Mouse (Mus musculus) forebrain, embryonic 10.5 days (tissue): ENCODE measurements at regions not wholly inside any gene's neighbourhood (a gene's known extent, or its start where the extent isn't known, plus 50 kb on each side); places are given as distances from the start of the nearest gene placed in this dataset.

ENCODE experiments used
- DNase-seq: peaks from one replicate; pipeline ENCODE4 v3.0.0-alpha.2; 2017; ENCODE audit warnings: low spot score; ENCODE audit errors: extremely low spot score
- H3K27ac ChIP-seq: fragments of 300-500 bp; sonication (generic); 2 replicates; pipeline ENCODE4 v1.5.1; 2016; ENCODE audit warnings: mild to moderate bottlenecking
- H3K27me3 ChIP-seq: fragments of 300-500 bp; sonication (generic); 2 replicates; pipeline ENCODE4 v1.6.1; 2016; ENCODE audit warnings: mild to moderate bottlenecking; ENCODE audit not compliant: poor library complexity, severe bottlenecking
- H3K36me3 ChIP-seq: fragments of 300-500 bp; sonication (generic); replicated peaks from 2 replicates; pipeline ENCODE4 v1.6.1; 2016; ENCODE audit warnings: mild to moderate bottlenecking, moderate library complexity
- H3K4me1 ChIP-seq: fragments of 300-500 bp; sonication (generic); 2 replicates; pipeline ENCODE4 v1.6.1; 2016
- H3K4me3 ChIP-seq: fragments of 300-500 bp; sonication (generic); 2 replicates; pipeline ENCODE4 v1.5.1; 2016; ENCODE audit warnings: mild to moderate bottlenecking, moderate library complexity
- H3K9me3 ChIP-seq: fragments of 300-500 bp; sonication (generic); 2 replicates; pipeline ENCODE4 v1.6.1; 2016; ENCODE audit warnings: mild to moderate bottlenecking, moderate library complexity
- WGBS: fragments of 180-500 bp; shearing (Covaris S2); methylation state at CpG from one replicate; pipeline ENCODE4 v1.1.7; 2016; 5-methylcytosine and 5-hydroxymethylcytosine counted together

DNA sequence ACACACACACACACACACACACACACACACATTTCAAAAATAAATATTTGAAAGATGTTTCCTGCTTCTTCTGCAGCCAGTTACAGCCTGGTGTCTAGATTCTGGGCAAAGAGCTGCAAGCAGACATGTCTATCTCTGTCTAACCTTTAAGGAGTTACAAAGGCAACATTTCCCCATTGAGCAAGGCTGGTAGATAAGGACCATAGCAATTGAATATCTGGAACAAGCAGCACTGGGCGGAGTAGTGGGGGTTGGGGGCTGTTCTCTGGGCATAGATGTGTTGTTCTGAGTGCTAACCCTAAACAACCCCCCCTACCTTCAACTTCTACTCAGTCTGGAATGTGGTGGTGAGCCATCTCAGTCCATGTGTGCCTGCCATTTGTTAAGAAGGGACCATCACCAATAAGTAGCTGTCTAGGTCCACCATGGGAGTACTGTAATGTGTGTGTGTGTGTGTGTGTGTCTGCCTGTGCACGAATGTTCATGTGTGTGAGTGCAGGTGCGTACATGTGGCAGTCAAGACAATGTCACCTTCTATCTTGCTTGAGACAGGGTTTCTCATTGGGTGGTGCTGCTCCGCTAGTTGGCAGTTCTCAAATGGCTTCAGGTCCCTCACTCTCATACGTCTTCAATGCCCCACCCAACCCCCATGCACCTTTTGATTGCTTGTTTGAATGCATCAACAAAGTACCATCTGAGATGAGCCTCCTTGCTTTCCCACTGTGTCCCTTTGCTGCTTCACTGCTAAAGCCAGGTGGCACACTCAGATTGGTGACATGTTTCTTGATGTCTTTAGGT, 62.2 kb upstream of the Zfp831 start:
- no peak for DNase-seq
- H3K4me1 ChIP-seq = no peaks in the 10 kb centered on the region
- no peak overlapping the region for H3K4me3 ChIP-seq
- no peaks in the 10 kb centered on the region for H3K9me3 ChIP-seq
- H3K27ac ChIP-seq = no peak overlapping the region
- no peaks in the 10 kb centered on the region for H3K36me3 ChIP-seq
- 83% methylated on average over 5 of the region's 5 CpGs for WGBS
- H3K27me3 ChIP-seq = no peaks in the 10 kb centered on the region

DNA sequence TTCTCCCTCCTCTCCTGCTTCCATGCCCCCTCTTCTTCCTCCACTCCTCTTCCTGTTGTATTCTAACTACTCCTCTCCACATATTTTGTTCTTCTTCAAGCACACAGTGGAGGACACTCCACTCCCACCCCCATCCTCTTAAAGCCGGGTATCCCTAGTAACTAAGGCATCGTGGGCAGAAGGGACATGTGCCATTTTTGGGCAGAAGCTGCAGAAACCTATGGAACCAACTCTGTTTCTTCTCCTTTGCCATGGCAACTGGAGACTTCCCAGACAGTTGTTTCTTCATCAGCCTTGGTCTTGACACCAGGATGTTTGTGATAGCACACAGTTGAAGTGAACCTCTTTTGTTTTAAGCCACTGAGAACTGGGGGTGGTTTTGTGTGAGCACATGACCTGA, 59.1 kb upstream of the Zfp831 start:
- DNase-seq = no peak
- Histone ChIP-seq H3K36me3 (no peaks in the 10 kb centered on the region), H3K27me3 (no peaks in the 10 kb centered on the region), H3K4me1 (no peaks in the 10 kb centered on the region), H3K27ac (no peak overlapping the region), H3K4me3 (no peak overlapping the region), H3K9me3 (no peaks in the 10 kb centered on the region)
- WGBS = 77% methylated on average over 2 of the region's 2 CpGs
